Mouse (Mus musculus) erythroblast, adult 5-6 weeks (primary cell): ENCODE measurements around the gene Slc47a1. TPM values are rescaled to one million over a fixed set of nuclear protein-coding genes. Genes with fewer than 3 reads are reported as not detected.

Experiments used
- ATAC-seq: replicated peaks from 2 replicates; pipeline ENCODE4 v1.8.0; 2016; ENCODE audit warnings: moderate number of reproducible peaks, mild to moderate bottlenecking, moderate TSS enrichment, inconsistent platforms; ENCODE audit not compliant: poor library complexity, low FRiP score, severe bottlenecking
- total RNA-seq, 2 experiments: library from RNA; stranded (forward) in 1 of 2; stranded (reverse) in 1 of 2; fragments of 150-400 nt in 1 of 2; fragments of 200-764, 138-1000 nt in 1 of 2; gene quantifications; 2 replicates each; pipeline versions ENCODE4 v1.2.3 to v1.2.4; 2015 to 2017; ENCODE audit warnings: low replicate concordance in 2 of 2

The Slc47a1 gene
- total RNA-seq, 2 experiments from 2014 or later = not detected

DNA sequence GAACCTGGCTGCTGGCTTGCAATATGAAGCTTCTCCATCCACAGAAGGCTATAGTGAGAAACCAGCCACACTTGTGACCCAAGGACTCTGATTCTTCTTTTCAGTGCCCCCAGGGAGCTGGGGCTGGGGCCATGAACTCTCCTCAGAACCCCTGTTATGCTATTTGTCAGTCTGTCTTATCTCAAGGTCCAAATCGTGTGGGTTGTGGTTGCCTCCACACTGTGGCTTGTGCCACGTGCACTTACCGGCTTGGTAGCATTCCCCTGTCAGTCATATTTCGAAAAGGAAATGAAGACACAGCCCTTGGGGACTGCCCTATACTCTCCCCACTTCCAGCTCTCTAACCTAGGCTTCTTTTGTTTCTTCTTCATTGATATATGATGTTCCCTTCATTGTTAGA is 7.6 kb upstream of the Slc47a1 start:
- ATAC-seq = no peak

- ATAC-seq = no peak
These were observed 3.1 kb upstream of the Slc47a1 start for GRCm38 (mm10) chr11:61381272-61381671.

DNA sequence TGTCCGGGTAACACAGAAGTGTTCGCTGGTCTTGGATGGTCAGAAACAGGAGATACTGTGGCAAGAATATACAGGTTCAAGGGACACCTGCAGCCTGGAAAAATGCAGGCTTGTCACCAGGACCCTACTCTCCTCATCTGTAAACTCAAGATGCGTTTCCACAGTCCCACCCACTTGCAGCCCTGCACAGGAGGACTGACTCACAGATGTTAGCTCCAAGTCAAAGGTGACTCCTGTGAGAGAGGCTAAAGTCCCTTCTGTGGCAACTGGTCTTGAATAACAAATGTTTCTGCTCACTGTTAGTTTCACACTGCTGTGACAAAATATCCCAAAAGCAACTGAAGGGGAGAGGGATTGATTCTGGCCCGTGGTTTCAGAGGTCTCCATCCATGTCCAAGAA is 506 bp upstream of the Slc47a1 start:
- ATAC-seq = no peak

GRCm38 (mm10) chr11:61368668-61369067 is 9.5 kb downstream of the Slc47a1 start:
- ATAC-seq = no peak

DNA sequence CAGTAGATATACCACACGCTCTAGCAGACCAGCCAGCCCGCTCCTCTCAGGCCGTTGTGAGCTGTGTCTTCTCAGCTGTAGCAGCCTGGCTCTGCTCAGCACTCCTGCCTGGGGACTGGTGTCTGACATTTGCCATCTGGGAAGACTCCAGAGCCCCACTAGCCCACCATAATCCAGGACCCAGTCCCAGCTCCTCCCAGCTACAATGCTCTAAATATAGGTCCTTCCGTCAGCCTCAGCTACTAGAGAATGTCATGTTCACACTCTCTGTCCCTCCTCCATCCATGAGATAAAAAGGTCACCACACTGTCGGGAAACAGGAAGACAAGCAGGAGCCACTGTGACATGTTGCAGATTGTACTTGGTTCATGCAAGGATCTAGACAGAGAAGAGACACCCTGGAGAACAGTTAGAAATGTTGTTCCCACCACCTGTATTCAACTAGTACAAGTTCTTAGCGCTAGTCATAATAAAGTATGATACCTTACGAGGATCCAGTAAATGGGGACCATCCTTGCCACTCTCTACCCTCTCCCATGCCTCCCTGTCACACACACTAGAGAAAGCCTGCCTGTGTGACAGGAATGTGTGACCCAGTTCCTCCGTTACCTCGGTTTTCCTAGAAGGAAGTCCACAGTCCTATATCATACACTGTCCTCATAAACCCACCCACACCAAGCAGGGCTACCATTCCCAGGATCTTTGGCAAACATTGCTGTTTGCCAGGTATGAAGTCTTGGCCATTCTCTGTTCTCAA is 11.4 kb downstream of the Slc47a1 start:
- no peak for ATAC-seq

- ATAC-seq = no peak
These were observed 12.2 kb downstream of the Slc47a1 start for GRCm38 (mm10) chr11:61365938-61366337.

DNA sequence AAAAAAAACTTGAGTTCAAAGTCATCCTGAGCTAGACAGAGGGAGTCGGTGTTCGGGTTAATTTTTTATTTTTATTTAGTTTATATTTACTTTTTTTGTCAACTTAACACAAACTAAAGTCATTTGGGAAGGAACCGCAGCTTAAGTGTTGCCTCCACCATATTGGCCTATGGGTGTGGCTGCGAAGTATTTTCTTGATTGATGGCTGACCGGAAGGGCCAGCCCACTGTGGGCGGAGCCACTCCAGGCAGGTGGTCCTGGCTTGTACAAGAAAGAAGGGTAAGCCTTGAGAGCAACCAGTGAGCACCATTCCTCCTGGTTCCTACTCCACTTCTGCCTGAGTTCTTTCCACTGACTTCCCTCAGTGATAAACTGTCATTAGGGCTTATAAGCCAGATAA is 14.0 kb downstream of the Slc47a1 start:
- no peak for ATAC-seq

- ATAC-seq = no peak
These were observed 16.5 kb downstream of the Slc47a1 start for GRCm38 (mm10) chr11:61361515-61362190.

- ATAC-seq = no peak
These were observed 21.5 kb downstream of the Slc47a1 start for GRCm38 (mm10) chr11:61356600-61356999.

DNA sequence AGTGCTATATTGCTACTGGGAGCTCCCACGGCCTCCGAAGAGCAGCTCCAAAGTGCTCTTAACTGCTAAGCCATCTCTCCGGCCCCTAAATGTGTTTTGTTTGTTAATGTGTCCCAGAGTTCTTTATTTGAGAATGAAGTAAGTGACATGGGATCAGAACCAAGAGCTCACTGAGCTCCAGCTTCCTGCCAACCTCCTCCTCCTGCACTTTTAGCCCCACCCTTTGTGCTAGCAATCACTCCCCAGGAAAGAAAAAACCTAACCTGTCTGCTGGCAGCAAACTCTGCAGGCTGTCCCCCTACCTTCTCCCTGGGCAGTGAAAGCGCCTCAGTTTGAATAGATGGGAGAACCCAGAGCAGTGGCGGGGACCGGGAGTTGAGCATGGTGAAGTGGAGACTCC is 22.0 kb downstream of the Slc47a1 start:
- no peak for ATAC-seq

DNA sequence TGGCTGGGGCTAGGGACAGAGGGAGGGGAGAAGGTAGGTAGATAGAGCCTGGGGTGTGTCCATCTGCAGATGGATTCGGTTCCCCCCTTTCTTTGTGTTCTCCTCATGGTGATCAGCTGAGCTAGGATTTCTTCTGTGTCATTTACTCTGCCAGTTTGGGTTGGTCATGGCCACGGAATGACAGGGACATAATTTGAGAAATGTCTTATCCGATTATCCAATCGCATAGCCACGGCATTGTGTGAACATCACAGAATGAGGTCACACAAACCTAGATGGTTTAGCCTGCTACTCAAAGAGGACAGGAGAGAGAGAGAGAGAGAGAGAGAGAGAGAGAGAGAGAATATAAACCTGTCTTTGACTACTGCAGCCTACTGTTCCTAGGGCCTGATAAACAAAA is 22.8 kb downstream of the Slc47a1 start:
- ATAC-seq = no peak

DNA sequence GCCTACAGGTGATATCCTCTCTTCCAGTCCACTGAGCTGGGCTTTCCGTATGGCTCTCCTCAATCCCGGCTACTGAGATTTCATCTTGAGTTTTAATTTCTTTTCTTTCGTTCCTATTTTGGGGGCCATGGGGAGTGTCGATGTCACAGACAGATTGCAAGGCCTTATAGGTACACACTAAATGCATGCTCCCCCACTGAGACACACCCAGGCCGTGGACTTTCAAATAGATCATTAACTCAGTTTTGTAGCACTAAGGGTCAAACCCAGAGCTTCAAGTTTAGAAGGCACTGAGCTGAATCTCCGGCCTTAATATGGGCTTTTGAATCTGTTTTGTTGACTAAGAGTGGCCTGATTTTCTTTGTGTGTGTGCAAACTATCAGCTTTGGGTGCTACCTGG is 23.8 kb downstream of the Slc47a1 start:
- ATAC-seq = no peak

DNA sequence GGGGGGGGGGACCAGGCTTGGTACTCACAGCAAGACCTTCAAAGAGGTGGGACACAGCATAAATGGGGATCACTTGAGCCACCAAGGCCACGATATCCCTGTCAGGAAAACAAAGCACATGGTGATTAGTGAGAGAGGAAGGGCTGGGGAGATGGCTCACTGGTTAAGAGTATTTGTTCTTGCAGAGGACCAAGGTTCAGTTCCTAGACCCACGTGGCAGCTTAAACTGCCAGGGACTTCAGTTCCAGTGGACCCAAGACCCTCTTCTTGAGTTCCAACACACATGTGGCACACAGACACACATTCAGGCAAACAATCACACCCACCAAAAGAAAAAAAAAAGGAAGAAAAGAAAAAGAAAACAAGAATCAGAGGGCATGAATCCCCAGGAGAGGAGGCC is 25.1 kb downstream of the Slc47a1 start:
- ATAC-seq = no peak

DNA sequence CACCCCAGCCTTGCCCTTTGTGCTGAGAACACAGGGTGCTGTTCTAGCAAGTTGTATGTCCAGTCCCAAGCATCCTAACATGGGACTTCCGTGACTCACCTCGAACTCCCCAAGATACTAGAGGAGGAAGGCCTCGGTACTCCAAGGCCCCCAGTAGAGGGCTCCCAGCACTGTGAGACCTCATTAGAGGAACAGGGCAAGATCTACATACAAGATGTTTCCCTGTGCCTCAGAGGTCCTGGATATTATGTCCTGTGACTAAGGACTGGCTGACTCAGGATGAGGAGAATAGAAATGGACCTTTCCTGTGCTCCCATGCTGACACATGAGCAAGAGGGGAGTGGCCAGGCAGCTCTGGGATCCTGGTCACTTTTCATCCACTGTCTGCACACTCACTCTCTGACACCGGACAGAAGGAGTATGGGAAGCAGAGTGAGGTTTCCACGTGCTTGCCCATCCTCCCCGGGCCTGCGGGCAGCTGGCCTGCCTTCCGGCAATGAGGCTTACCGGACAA is 25.9 kb downstream of the Slc47a1 start:
- ATAC-seq = no peak

GRCm38 (mm10) chr11:61349337-61349736 is 28.8 kb downstream of the Slc47a1 start:
- ATAC-seq = no peak

DNA sequence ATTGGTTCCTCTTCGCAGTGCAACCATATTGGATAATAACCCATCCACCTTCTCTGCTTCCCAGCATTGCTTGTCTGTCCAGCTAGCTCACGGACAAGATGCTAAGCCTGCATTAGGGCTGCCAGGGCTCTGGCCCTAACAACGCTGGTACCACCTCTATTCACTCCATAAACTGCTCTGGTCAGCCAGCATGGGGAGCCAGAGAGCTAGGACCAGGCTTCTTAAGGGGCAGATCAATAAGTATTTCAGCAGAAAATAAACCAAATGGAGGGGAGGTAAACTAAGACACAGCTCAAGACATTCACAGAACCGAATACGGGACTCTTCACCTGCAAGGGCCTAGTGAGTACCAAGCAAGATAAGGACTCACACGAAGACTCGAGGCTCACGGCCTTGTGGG is 32.0 kb downstream of the Slc47a1 start:
- ATAC-seq = no peak

DNA sequence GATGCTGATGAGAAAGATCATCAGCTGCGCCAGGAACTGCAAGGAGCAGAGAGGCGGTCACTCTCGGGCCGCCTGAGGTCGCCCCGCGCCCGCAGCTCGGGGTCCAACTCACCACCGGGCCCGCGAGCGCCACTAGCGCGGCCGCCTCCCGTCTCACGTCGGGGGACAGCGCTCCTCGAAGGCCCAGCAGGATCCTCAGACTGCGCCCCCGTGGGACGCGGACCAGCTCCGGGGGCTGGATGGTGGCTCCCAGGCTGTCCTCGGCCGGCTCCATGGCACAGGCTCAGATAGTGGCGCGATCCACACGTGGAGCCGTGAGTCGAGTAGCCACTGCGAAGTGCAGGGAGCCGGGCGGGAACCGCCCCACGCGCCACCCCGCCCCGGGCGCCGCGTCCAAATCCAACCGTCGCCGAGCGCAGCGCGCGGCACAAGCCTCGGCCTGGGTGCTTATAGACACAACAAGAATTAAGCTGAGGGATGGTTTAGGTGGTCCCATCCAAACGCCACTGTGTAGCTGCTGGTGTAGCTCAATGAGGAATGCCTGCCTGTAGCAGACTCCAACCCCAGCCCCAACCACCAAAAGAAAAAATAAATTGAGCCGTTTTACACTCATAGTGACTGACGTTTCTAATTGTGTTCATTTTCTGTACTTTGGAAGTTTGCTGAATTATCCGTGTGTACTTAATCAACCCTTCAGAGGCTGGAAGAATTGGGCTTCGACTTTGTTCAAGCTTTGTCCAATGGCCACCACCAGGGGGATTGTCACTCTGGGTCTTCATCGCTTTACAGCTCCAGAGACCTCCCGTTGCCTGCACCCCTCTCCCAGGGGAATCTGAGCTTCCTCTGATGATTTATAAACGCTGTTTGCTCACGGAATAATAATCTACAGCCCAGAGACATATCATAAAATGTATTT is 35.4 kb downstream of the Slc47a1 start, which contains the start of gene Slc47a2:
Gene Slc47a2, minus strand, starts transcription at position 356 of the 916 bp plus-strand sequence.
- no peak for ATAC-seq

DNA sequence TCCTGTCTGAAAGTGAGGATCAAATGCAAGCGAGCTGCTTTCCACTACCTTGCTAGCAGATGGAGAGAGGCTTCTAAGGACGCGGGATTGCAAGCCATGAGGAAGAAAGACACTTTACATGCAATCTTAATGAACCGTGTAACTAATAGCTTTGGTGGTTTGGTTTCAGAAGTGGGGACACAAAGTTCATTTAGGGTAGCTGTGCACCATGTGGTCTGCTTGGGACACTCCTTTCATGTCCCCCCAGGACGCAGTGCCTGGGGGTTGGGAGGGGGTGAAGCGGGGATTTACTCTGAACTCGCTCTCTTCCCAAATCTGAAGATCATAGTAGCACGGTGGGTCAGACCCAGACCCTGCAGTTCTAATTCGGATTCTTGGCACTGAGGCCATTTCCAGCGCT is 36.2 kb downstream of the Slc47a1 start:
- ATAC-seq = no peak

DNA sequence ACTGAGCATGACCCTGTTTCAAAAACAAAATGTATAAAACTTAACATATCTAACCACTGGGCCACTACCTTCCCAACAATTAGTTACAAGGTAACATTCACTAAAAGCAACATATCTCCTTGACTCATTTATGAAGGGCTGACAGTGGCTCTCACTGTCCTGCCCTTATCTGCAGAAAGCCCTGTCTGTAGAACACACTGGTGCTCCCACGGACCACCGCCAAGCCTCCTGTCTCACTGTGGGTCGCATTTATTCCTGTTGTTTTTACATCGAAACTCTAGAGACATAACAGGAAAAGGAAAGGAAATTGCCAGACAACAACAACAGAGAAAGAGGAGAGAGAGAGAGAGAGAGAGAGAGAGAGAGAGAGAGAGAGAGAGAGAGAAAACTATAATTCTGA is 36.9 kb downstream of the Slc47a1 start:
- no peak for ATAC-seq

GRCm38 (mm10) chr11:61340374-61340773 is 37.8 kb downstream of the Slc47a1 start:
- no peak for ATAC-seq
